Mouse (Mus musculus): Measurements from ENCODE around the gene Tmem86b. TPM values are rescaled to one million over a fixed set of nuclear protein-coding genes. Genes with fewer than 3 reads are reported as not detected.
"Not testable (repeated sequence)": the region's sequence is repeated elsewhere in the genome, so short reads cannot be mapped to it uniquely, and the experiment has no call there.

Gene Tmem86b
- total RNA-seq, 1 experiment from 2014 or later: 16.2 TPM

- DNase-seq: peak; percentile 4
Observed at GRCm38 (mm10) chr7:4647992-4648391, 16.8 kb upstream of the Tmem86b start.

- DNase-seq: peak; percentile 65
Observed at GRCm38 (mm10) chr7:4647291-4647690, 16.1 kb upstream of the Tmem86b start.

- no peak for DNase-seq
Observed at GRCm38 (mm10) chr7:4646806-4647205, 15.6 kb upstream of the Tmem86b start.

- DNase-seq: no peak
Observed at GRCm38 (mm10) chr7:4643225-4643624, 12.0 kb upstream of the Tmem86b start.

- peak; percentile 39 for DNase-seq
Observed at GRCm38 (mm10) chr7:4641956-4642355, 10.7 kb upstream of the Tmem86b start.

- DNase-seq: no peak
Observed at GRCm38 (mm10) chr7:4641155-4641554, 9.9 kb upstream of the Tmem86b start.

- no peak for DNase-seq
Observed at GRCm38 (mm10) chr7:4636179-4636578, 5.0 kb upstream of the Tmem86b start.

GRCm38 (mm10) chr7:4630198-4630597 is 1.0 kb downstream of the Tmem86b start:
- DNase-seq: no peak

- no peak for DNase-seq
Observed at GRCm38 (mm10) chr7:4629586-4629985, 1.6 kb downstream of the Tmem86b start.

- no peak for DNase-seq
Observed at GRCm38 (mm10) chr7:4625928-4626327, 5.3 kb downstream of the Tmem86b start.

GRCm38 (mm10) chr7:4624343-4624742 is 6.9 kb downstream of the Tmem86b start:
- no peak for DNase-seq

- DNase-seq: peak; percentile 65
Observed at GRCm38 (mm10) chr7:4623544-4624189, 7.6 kb downstream of the Tmem86b start.

GRCm38 (mm10) chr7:4619979-4620378 is 11.2 kb downstream of the Tmem86b start:
- peak; percentile 78 for DNase-seq

GRCm38 (mm10) chr7:4613740-4614403 is 17.4 kb downstream of the Tmem86b start:
- DNase-seq: no peak

- DNase-seq: no peak
Observed at GRCm38 (mm10) chr7:4612956-4613355, 18.3 kb downstream of the Tmem86b start.

- DNase-seq: no peak
Observed at GRCm38 (mm10) chr7:4612386-4612785, 18.8 kb downstream of the Tmem86b start.

- no peak for DNase-seq
Observed at GRCm38 (mm10) chr7:4611921-4612341, 19.3 kb downstream of the Tmem86b start.

GRCm38 (mm10) chr7:4611511-4611910 is 19.7 kb downstream of the Tmem86b start:
- DNase-seq: no peak

- no peak for DNase-seq
Observed at GRCm38 (mm10) chr7:4608002-4608401, 23.2 kb downstream of the Tmem86b start.

- no peak for DNase-seq
Observed at GRCm38 (mm10) chr7:4603873-4604272, 27.3 kb downstream of the Tmem86b start, which contains the start of gene Ptprh. Ptprh (minus strand) TSS chr7:4604041.

- DNase-seq: no peak
Observed at GRCm38 (mm10) chr7:4602969-4603368, 28.3 kb downstream of the Tmem86b start.

GRCm38 (mm10) chr7:4597046-4597445 is 34.2 kb downstream of the Tmem86b start:
- DNase-seq: not testable (repeated sequence)

- not testable (repeated sequence) for DNase-seq
Observed at GRCm38 (mm10) chr7:4581481-4581880, 49.7 kb downstream of the Tmem86b start.

Data from adrenal gland, postnatal 14 days (tissue).